Mouse (Mus musculus) midbrain, embryonic 14.5 days (tissue): ENCODE results near the gene Gm10840. TPM values are rescaled to one million over a fixed set of nuclear protein-coding genes. Genes with fewer than 3 reads are reported as not detected.

ENCODE experiments used
- ATAC-seq: fragments of 200-750 bp; cut with Nextera tagmentation; 2 replicates; pipeline ENCODE4 v1.8.0; 2017; ENCODE audit warnings: moderate number of reproducible peaks, moderate library complexity; ENCODE audit not compliant: low FRiP score, low TSS enrichment
- DNase-seq: peaks from one replicate; pipeline ENCODE4 v3.0.0-alpha.2; 2015
- H3K27ac ChIP-seq: fragments of 300-500 bp; sonication (generic); replicated peaks from 2 replicates; pipeline ENCODE4 v1.5.1; 2014; ENCODE audit warnings: mild to moderate bottlenecking, low read depth, low read length, moderate library complexity
- H3K27me3 ChIP-seq: fragments of 300-500 bp; sonication (generic); 2 replicates; pipeline ENCODE4 v1.6.1; 2014; ENCODE audit warnings: low read length, control low read depth, mixed read lengths; ENCODE audit not compliant: control insufficient read depth, insufficient read depth
- H3K36me3 ChIP-seq: fragments of 300-500 bp; sonication (generic); 2 replicates; pipeline ENCODE4 v1.6.1; 2014; ENCODE audit warnings: low read length, control low read depth; ENCODE audit not compliant: control insufficient read depth, insufficient read depth
- H3K4me1 ChIP-seq: fragments of 300-500 bp; sonication (generic); 2 replicates; pipeline ENCODE4 v1.6.1; 2014; ENCODE audit warnings: mild to moderate bottlenecking, antibody characterized with exemption, low read length, control low read depth; ENCODE audit not compliant: control insufficient read depth, insufficient read depth
- H3K4me2 ChIP-seq: fragments of 300-500 bp; sonication (generic); 2 replicates; pipeline ENCODE4 v1.6.1; 2014; ENCODE audit warnings: mild to moderate bottlenecking, low read length, moderate library complexity
- H3K4me3 ChIP-seq: fragments of 300-500 bp; sonication (generic); replicated peaks from 2 replicates; pipeline ENCODE4 v1.5.1; 2014; ENCODE audit warnings: low read depth, low read length
- H3K9ac ChIP-seq: fragments of 300-500 bp; sonication (generic); replicated peaks from 2 replicates; pipeline ENCODE4 v1.6.1; 2014; ENCODE audit warnings: mild to moderate bottlenecking, low read length, moderate library complexity
- H3K9me3 ChIP-seq: fragments of 300-500 bp; sonication (generic); 2 replicates; pipeline ENCODE4 v1.6.1; 2016; ENCODE audit warnings: low read length, control low read depth, mixed read lengths; ENCODE audit not compliant: control insufficient read depth
- WGBS: fragments of 180-500 bp; shearing (Covaris S2); extraction: QIAGEN DNeasy Blood & Tissue Kit; methylation state at CpG from one replicate; pipeline ENCODE4 v1.1.7; 2014; 5-methylcytosine and 5-hydroxymethylcytosine counted together
- polyA plus RNA-seq: library from polyadenylated mRNA; unstranded; fragments of >200 nt; fragmentation: Nextera tagmentation; extraction: Ambion mirVana; gene quantifications from 2 replicates; pipeline ENCODE4 v1.2.1, GENCODE M21; 2014

Gene Gm10840
- polyA plus RNA-seq, 1 experiment from 2014 or later: not detected

DNA sequence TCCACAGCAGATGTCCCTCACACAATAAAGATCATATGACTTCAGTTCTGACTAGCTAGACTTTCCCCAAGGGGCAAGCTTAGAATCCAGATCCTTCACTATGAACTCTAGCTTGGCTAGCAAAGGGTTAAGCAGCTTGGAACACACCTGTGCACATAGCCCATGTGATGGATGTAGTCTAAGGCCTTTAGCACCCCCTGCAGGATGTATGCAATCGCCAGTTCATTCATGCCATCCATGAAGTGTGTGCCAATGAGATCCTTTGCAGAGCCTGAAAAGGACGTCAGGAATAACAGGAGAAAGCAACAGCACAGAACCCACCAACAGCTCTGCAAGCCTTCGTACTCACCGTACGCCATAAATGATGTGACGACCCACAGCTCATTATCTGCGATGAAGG lies 10.2 kb downstream of the Gm10840 start:
- peak; percentile 59 for DNase-seq
- 83% methylated on average over 7 of the region's 7 CpGs for WGBS

DNA sequence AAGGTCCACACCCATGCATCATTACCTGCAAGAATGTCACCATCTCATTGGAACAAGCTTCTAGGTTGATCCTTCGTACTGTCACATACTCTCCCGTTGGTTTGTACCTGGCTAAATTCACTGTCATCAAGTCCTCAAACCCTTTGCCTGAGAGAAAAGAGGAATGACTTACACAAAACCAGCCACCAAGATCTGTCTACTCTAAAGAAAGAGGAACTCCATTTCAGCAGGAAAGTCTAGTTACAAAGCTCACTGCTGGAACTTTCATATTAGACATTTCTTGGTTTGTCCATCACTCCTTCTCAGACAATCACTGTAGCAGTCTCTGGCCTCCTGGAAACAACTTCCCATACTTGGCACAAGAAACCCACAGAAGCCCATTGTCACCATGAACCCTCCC lies 12.6 kb downstream of the Gm10840 start:
- Histone ChIP-seq H3K4me2 (no peak overlapping the region), H3K4me1 (no peaks in the 10 kb centered on the region), H3K4me3 (no peak overlapping the region), H3K27ac (no peak overlapping the region), H3K27me3 (no peaks in the 10 kb centered on the region), H3K9me3 (no peaks in the 10 kb centered on the region), H3K9ac (no peak overlapping the region), H3K36me3 (peaks cover 30% of the 10 kb centered on the region)
- 99% methylated on average over 2 of the region's 2 CpGs for WGBS
- DNase-seq (no peak), ATAC-seq (no peak)

More for the DNA sequence above, 10.2 kb downstream of the Gm10840 start:
- ATAC-seq: no peak
- Histone ChIP-seq H3K9ac (no peak overlapping the region), H3K4me1 (no peaks in the 10 kb centered on the region), H3K4me3 (no peak overlapping the region), H3K36me3 (peaks cover 47% of the 10 kb centered on the region), H3K4me2 (no peak overlapping the region), H3K27ac (no peak overlapping the region), H3K27me3 (no peaks in the 10 kb centered on the region), H3K9me3 (no peaks in the 10 kb centered on the region)

DNA sequence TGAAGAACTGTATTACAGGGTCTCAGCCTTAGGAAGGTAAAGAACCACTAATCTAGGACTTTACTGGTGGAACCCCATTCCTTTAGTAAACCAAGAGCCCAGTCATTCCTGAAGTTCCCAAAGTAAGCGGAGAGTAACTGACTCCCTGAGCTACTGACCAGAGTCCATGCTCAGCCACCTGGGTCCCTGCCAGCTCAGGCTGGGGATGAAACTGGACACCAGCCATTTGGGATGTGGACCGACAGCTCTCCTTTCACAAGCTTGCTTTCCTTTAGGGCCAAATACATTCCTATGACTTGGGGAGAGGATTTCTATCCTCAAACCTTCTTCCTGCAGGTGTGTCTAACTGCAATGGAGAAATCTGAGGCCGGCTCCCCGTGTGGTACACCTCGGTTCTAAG lies 13.7 kb downstream of the Gm10840 start:
- Histone ChIP-seq H3K4me3 (no peak overlapping the region), H3K4me2 (no peak overlapping the region), H3K4me1 (no peaks in the 10 kb centered on the region), H3K27ac (no peak overlapping the region), H3K27me3 (no peaks in the 10 kb centered on the region), H3K9ac (no peak overlapping the region), H3K9me3 (no peaks in the 10 kb centered on the region), H3K36me3 (peaks cover 24% of the 10 kb centered on the region)
- ATAC-seq: no peak
- no peak for DNase-seq
- 87% methylated on average over 5 of the region's 5 CpGs for WGBS

DNA sequence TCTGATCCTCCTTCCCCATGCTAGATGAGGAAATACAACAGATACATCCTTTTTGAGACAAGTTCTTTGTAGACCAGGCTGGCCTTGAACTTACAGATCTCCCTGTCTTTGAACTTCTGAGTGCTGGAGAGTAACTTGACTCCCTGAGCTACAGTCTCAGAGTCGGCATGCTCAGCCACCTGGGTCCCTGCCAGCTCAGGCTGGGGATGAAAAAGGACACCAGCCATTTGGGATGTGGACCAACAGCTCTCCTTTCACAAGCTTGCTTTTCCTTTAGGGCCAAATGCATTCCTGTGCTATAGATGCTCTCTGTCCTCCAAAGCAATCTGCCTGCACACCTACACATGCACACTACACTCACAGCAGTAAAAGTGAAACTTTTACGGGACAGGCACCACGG lies 14.4 kb downstream of the Gm10840 start:
- Histone ChIP-seq H3K27me3 (no peaks in the 10 kb centered on the region), H3K9ac (no peak overlapping the region), H3K27ac (no peak overlapping the region), H3K4me2 (no peak overlapping the region), H3K4me1 (no peaks in the 10 kb centered on the region), H3K4me3 (no peak overlapping the region), H3K36me3 (peaks cover 19% of the 10 kb centered on the region), H3K9me3 (no peaks in the 10 kb centered on the region)
- no peak for ATAC-seq
- DNase-seq: no peak
- WGBS: 81% methylated on average over 3 of the region's 3 CpGs

DNA sequence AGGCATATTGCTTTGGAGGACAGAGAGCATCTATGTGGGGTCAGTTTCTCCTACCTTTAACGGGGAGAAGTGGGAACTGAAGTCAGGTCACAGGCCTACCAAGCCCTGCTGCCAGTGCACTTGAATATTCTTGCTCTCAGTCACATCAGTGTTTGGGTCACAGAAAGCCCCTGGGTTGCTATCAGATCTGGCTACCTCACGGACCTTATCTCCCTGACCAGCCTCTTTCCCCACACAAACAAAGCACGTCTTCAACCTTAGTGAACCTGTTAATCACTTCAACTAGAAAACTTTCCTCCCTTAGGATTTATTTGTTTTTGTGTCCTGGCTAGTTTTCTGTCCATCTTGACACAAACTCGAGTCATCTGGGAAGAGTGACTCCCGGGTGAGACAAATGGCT lies 15.7 kb downstream of the Gm10840 start:
- DNase-seq (no peak), ATAC-seq (no peak)
- Histone ChIP-seq H3K4me2 (no peak overlapping the region), H3K36me3 (peaks cover 23% of the 10 kb centered on the region), H3K27me3 (no peaks in the 10 kb centered on the region), H3K4me3 (no peak overlapping the region), H3K9me3 (no peaks in the 10 kb centered on the region), H3K27ac (no peak overlapping the region), H3K9ac (no peak overlapping the region), H3K4me1 (no peaks in the 10 kb centered on the region)
- WGBS: 90% methylated on average over 5 of the region's 5 CpGs

DNA sequence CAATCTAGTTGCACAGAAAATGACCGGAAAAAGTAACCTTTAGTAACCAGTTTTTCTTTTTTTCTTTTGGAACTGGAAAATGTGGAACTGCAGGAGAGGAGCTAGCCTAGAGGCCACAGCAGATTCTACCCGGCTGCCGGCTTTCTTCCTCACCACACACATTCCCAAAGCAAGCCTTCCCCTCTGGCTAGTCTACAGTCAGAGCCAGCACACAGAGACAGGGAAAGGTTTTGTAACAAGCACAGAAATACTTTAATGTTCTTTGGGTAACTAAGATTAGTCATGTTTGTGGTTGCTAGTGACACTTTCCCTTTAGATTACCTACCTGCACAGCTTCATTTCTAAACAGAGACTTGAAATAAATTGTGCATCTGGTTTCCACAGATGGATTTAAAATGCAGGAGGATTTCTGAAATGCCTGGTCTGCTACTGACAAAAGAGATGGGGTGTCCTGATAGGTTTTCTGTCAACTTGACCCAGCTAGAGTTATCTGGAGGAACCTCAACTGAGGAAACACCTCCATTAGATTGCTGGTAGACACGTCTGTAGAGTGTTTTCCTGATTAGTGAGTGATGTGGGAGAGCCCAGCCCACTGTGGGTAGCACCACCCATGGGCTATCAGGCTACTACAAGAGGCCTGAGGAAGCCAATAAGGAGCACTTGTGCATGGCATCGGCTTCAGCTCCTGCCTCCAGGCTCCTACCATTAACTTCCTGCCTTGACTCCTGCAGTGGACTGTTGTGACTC lies 17.6 kb downstream of the Gm10840 start:
- Histone ChIP-seq H3K9me3 (no peaks in the 10 kb centered on the region), H3K27me3 (no peaks in the 10 kb centered on the region), H3K4me2 (no peak overlapping the region), H3K4me1 (no peaks in the 10 kb centered on the region), H3K4me3 (no peak overlapping the region), H3K36me3 (peaks cover 24% of the 10 kb centered on the region), H3K27ac (no peak overlapping the region), H3K9ac (no peak overlapping the region)
- 87% methylated on average over 5 of the region's 5 CpGs for WGBS
- DNase-seq (no peak), ATAC-seq (no peak)

DNA sequence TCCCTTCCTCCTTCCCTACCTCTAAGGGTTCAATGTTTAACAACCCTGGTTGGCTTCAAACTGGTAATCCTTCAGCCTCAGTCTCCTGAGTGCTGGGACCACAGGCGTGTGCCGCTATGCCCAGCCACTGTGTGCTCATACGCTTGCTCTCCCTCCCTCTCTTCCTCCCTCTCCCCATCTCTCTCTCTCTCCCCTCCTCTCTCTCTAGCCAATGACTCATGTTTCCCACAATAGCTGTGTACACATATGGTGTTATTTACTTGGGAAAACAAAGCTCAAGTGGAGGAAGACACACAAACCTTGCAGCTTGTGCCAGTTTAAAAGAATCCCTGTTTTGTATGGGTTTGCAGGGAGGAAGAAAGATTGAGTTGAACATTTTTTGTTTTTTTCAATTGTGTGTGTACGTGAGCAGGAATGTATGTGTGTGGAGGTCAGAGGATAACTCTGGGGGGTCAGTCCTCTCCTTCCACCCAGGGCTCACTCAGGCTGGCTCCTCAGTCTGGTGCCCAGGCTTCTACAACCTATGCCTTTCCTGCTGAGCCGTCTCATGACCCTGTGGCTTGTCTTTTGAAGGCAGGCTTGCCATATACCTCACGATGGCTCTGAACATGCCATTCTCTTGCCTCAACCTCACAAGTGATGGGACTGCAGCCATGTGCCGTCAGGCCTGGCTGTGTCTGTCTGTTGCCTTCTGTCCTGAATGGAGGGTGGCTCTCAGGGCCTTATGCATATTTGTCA lies 19.2 kb downstream of the Gm10840 start:
- Histone ChIP-seq H3K4me1 (no peaks in the 10 kb centered on the region), H3K9me3 (no peaks in the 10 kb centered on the region), H3K4me2 (no peak overlapping the region), H3K27me3 (no peaks in the 10 kb centered on the region), H3K27ac (no peak overlapping the region), H3K36me3 (peaks cover 29% of the 10 kb centered on the region; the same call in 1 of the 2 replicates), H3K4me3 (no peak overlapping the region), H3K9ac (no peak overlapping the region)
- WGBS: 88% methylated on average over 7 of the region's 7 CpGs
- DNase-seq (no peak), ATAC-seq (no peak)

DNA sequence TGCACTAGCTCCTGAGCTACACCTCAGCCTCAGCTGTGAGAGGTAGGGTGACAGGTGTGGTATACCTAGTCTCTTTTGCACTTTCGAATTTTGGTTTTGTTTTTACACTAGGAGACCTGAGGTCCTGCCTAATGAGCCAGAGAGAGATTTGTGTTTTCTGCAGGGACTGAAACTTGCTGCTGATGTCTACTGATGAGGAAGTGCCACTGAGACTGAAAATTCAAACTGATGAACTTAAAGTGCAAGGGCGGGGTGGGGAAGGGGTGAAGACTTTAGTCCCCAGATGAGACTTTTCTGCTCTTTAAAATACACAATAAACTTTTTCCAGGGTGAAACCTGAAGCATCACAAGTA lies 19.8 kb downstream of the Gm10840 start:
- 93% methylated on average over 2 of the region's 2 CpGs for WGBS
- H3K9me3 ChIP-seq: no peaks in the 10 kb centered on the region
- no peaks in the 10 kb centered on the region for H3K27me3 ChIP-seq
- no peak for DNase-seq
- H3K36me3 ChIP-seq: peaks cover 35% of the 10 kb centered on the region; the same call in 1 of the 2 replicates
- no peaks in the 10 kb centered on the region for H3K4me1 ChIP-seq
- H3K4me2 ChIP-seq: no peak overlapping the region
- no peak overlapping the region for H3K27ac ChIP-seq
- ATAC-seq: no peak
- H3K4me3 ChIP-seq: no peak overlapping the region
- H3K9ac ChIP-seq: no peak overlapping the region

DNA sequence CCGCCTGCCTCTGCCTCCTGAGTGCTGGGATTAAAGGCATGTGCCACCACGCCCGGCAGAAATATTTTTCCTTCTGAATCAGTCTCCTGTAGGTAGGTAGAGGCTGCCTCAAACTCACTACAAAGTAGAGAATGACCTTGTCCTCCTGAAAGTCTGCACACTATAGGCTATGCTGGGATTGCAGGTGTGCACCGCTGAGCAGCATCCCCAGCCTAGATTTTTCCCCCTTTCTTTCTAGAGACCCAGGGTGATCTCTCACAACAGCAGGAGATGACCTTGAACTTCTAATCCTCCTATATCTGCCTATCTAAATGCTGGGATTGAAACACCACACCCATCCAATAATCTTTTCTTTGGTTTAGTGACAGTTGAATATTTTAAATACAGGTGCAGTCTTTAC lies 26.7 kb downstream of the Gm10840 start:
- Histone ChIP-seq H3K36me3 (peaks cover 25% of the 10 kb centered on the region; the same call in 1 of the 2 replicates), H3K4me1 (peaks cover 2% of the 10 kb centered on the region), H3K4me3 (no peak overlapping the region), H3K9me3 (no peaks in the 10 kb centered on the region), H3K4me2 (no peak overlapping the region), H3K9ac (no peak overlapping the region), H3K27ac (no peak overlapping the region), H3K27me3 (no peaks in the 10 kb centered on the region)
- WGBS: 97% methylated on average over 4 of the region's 4 CpGs
- DNase-seq: no peak
- no peak for ATAC-seq
